Mouse (Mus musculus): ENCODE measurements around the gene Zmynd8. TPM values are rescaled to one million over a fixed set of nuclear protein-coding genes. Genes with fewer than 3 reads are reported as not detected.

Gene Zmynd8
- total RNA-seq, 2 experiments from 2014 or later = 13.1 to 23.3 TPM

- intact Hi-C loops (cut with DNase I) = loop anchor here (2.0 kb wide), 1 partner anchor 16 kb away; no protein-coding TSS in a partner anchor
- DNase-seq = peak; percentile 88
- TF ChIP-seq CTCF (IDR thresholded peaks at IDR 0.05) = peak; percentile 50
- Histone ChIP-seq H3K27ac (peak overlapping the region; percentile 93), H3K4me3 (peak overlapping the region; percentile 53)
Observed at GRCm38 (mm10) chr2:165874461-165875339, 24.1 kb downstream of the Zmynd8 start.

GRCm38 (mm10) chr2:165873777-165874176 lies 25.0 kb downstream of the Zmynd8 start:
- Histone ChIP-seq H3K27ac (peak overlapping the region; percentile 93), H3K4me3 (no peak overlapping the region; the same call in 1 of the 2 replicates)
- TF ChIP-seq CTCF (IDR thresholded peaks at IDR 0.05) = no peak
- no peak for DNase-seq
- intact Hi-C loops (cut with DNase I) = loop anchor here (2.0 kb wide), 1 partner anchor 15 kb away; no protein-coding TSS in a partner anchor

GRCm38 (mm10) chr2:165873196-165873595 lies 25.6 kb downstream of the Zmynd8 start:
- no peak overlapping the region for H3K4me3 ChIP-seq
- intact Hi-C loops (cut with DNase I) = no loop called here
- peak overlapping the region; percentile 93 for H3K27ac ChIP-seq
- no peak for TF ChIP-seq CTCF (IDR thresholded peaks at IDR 0.05)
- DNase-seq = peak; percentile 61

- intact Hi-C loops (cut with DNase I) = no loop called here
- Histone ChIP-seq H3K4me3 (no peak overlapping the region), H3K27ac (peak overlapping the region; percentile 75)
- TF ChIP-seq CTCF (IDR thresholded peaks at IDR 0.05) = no peak
- DNase-seq = no peak
Observed at GRCm38 (mm10) chr2:165869257-165869656, 29.6 kb downstream of the Zmynd8 start.

GRCm38 (mm10) chr2:165868522-165869175 lies 30.2 kb downstream of the Zmynd8 start:
- intact Hi-C loops (cut with DNase I) = no loop called here
- Histone ChIP-seq H3K4me3 (no peak overlapping the region), H3K27ac (peak overlapping the region; percentile 75)
- DNase-seq = peak; percentile 62
- TF ChIP-seq CTCF (IDR thresholded peaks at IDR 0.05) = no peak

- Histone ChIP-seq H3K4me3 (no peak overlapping the region), H3K27ac (peak overlapping the region; percentile 75)
- DNase-seq = no peak
- intact Hi-C loops (cut with DNase I) = no loop called here
- no peak for TF ChIP-seq CTCF (IDR thresholded peaks at IDR 0.05)
Observed at GRCm38 (mm10) chr2:165867549-165867948, 31.3 kb downstream of the Zmynd8 start.

- intact Hi-C loops (cut with DNase I) = no loop called here
- DNase-seq = peak; percentile 48
- peak overlapping the region; percentile 75 for H3K27ac ChIP-seq
- TF ChIP-seq CTCF (IDR thresholded peaks at IDR 0.05) = no peak
- no peak overlapping the region for H3K4me3 ChIP-seq
Observed at GRCm38 (mm10) chr2:165866951-165867387, 31.8 kb downstream of the Zmynd8 start.

- intact Hi-C loops (cut with DNase I) = no loop called here
- Histone ChIP-seq H3K4me3 (no peak overlapping the region), H3K27ac (peak overlapping the region; percentile 75)
- no peak for TF ChIP-seq CTCF (IDR thresholded peaks at IDR 0.05)
- DNase-seq = no peak
Observed at GRCm38 (mm10) chr2:165866412-165866811, 32.4 kb downstream of the Zmynd8 start.

- Histone ChIP-seq H3K4me3 (no peak overlapping the region), H3K27ac (peak overlapping the region; percentile 58)
- TF ChIP-seq CTCF (IDR thresholded peaks at IDR 0.05) = no peak
- DNase-seq = no peak
- intact Hi-C loops (cut with DNase I) = no loop called here
Observed at GRCm38 (mm10) chr2:165864769-165865168, 34.0 kb downstream of the Zmynd8 start.

GRCm38 (mm10) chr2:165861683-165862594 lies 36.9 kb downstream of the Zmynd8 start:
- Histone ChIP-seq H3K27ac (peak overlapping the region; percentile 49; the same call in 1 of the 2 replicates), H3K4me3 (no peak overlapping the region)
- peak; percentile 56 for DNase-seq
- intact Hi-C loops (cut with DNase I) = no loop called here
- no peak for TF ChIP-seq CTCF (IDR thresholded peaks at IDR 0.05)

- intact Hi-C loops (cut with DNase I) = no loop called here
Observed at GRCm38 (mm10) chr2:165860962-165861682, 37.7 kb downstream of the Zmynd8 start.

More at GRCm38 (mm10) chr2:165860962-165861682, 37.7 kb downstream of the Zmynd8 start:
- TF ChIP-seq CTCF (IDR thresholded peaks at IDR 0.05) = no peak
- no peak overlapping the region for H3K27ac ChIP-seq
- no peak overlapping the region for H3K4me3 ChIP-seq
- DNase-seq = no peak

Measured in gastrocnemius, adult 2 months (tissue).